Mouse (Mus musculus) E14TG2a.4 (cell line): ENCODE results near the gene Aldh3b3.

ENCODE experiments used
- CTCF ChIP-seq: conservative IDR thresholded peaks from 2 replicates; pipeline ENCODE4 v1.5.1; 2014; ENCODE audit warnings: low read length
- POU5F1 ChIP-seq: IDR thresholded peaks from 2 replicates; pipeline ENCODE4 v1.6.1; 2014; ENCODE audit warnings: low read length, borderline replicate concordance

- TF ChIP-seq CTCF (no peak), POU5F1 (no peak)
These were observed 35.6 kb upstream of the Aldh3b3 start for GRCm38 (mm10) chr19:3922661-3923371.
